Mouse (Mus musculus) lung, postnatal 25 days (tissue): ENCODE results near the gene Pgpep1.

ENCODE experiments used
- DNase-seq: peaks from one replicate; pipeline ENCODE4 v3.0.0; 2022; ENCODE audit warnings: low spot score

The Pgpep1 gene

DNA sequence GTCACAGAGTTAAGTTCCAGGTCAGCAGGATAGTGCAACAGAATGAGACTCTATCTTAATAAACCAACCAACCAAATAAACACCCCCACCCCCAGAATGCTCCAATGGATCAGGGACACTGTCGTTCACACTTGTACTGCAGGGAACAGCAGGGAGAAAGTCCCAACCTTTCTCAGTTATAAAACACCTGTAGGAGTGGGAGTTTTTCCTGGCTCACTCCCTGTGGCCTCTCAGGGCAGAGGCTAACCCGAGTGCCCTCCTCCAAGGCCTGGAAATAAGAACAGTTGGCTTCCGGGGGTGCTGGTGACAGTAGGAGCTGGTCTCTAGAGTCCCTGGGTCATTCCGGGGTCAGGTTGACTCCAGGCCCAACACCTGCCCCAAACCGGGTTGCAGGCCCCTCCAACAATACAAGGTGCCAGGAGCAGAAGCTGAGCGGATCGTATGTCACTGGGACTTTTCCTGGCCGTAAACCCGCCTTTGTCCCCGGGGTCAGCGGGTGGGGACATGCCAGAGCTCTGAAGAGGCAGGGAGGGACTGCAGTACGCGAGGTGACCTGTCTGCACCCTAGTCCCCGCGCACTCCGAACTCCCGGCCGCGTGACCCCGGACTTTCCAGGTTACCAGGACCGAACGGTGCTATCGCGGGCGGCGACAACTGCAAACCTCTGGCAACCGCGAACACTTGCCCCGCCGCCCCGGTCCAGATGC is 1.1 kb downstream of the Pgpep1 start:
- DNase-seq = no peak

DNA sequence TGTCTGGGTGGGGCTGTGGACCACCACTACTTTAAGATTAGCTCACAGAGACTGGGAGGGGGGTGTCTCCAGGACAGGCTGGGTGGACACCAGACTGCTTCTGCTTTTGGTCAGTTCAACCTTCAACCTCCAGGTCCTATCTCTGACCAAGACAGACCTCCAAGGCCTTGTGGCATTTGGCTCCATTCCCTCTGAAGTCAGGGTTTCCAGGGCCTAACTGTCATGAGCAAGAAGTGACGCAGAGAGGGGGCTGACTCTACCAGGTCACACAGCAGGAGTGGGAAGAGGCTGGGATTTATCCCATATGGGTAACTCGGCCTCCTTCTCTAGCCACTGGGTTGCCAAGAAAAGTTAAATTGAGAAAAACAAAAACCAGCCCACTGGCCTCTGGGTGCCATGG is 2.4 kb downstream of the Pgpep1 start:
- no peak for DNase-seq

DNA sequence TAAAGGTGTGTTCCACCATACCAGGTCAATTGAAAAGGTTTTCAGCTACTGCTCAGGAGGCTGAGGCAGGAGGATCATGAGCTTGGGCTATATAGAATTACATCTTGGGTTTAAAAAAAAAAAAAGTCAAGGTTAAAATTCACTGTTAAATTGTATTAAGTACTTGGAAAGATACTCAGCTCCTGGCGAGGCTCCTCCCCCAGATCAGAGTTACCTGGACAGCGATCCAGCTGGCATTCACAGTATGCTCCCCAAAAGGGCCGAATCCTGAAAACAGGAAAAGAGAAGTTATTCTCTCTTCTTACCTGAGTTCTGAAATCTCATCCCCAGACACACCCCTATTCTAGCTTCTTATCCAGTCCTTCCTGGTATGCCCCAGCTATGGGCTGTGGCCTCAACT is 3.0 kb downstream of the Pgpep1 start:
- no peak for DNase-seq

DNA sequence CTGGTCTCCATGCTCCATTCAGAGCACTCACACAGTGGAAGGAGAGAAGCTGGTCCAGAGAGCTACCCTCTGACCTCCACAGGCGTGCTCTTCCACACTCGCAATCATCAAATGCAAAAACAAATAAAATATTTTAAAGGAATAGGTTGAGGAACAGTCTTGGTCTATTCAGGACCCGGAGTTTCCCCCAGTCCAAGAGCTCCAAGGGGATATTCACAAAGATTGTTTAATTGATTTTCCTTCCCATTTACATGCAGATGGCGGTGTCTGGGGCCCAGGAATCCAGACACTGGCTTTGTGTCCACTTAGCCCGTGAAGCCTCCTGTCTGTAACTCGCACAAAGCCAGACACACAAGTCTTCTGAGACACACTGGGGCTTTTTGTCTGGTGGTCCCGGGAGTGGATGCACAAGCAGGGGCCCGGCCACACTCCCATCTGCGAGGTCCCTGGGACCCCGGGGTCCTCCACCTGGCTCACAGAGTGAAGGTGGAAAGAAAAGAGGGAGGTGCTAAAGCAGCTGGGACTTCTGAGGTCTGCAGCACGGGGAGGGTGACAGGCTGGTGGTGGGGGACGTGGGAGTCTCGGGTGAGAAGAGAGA is 3.9 kb downstream of the Pgpep1 start:
- no peak for DNase-seq

DNA sequence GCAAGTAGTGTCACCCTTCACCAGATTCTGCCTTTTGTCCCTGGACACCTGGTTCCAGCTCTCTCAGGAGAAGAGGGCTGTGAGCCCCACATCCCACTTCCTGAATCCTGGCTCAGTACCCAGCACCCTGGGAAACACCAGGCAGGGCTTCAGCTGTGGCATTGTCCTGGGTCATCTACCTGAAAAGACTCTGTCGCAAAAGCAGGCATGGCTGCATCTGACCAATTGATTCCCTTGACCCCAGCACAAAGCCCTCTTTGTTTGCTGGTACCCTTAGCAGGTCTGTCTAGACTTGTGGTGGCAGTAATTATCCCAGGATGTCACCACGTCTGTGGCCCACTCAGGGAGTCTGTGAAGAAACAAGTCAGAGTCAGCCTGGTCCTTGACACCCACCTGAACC is 4.7 kb downstream of the Pgpep1 start:
- DNase-seq = no peak

DNA sequence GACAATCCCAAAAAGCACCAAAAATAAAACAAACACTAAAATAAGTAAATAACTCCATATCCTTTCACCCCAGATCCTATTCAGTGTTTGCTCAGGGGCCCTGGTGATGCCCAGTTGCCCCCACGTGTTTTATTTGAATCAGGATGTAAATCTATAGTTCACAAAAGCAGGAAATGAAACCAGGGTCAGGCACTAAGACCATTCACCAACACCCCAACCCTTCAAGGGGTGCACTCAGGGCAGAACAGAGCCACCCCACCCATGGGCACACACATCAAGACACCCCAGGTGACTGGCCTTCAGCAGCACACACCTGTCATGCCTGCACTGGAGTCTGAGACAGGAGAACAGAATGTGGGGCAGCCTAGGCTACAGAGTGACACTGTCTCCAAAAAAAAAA is 6.1 kb downstream of the Pgpep1 start:
- DNase-seq = no peak

- DNase-seq = peak; percentile 74
These were observed 7.0 kb downstream of the Pgpep1 start for GRCm38 (mm10) chr8:70653226-70653625.

GRCm38 (mm10) chr8:70650351-70650750 is 9.8 kb downstream of the Pgpep1 start:
- DNase-seq = no peak

- DNase-seq = peak; percentile 91
These were observed 10.9 kb downstream of the Pgpep1 start for GRCm38 (mm10) chr8:70649324-70649723.

DNA sequence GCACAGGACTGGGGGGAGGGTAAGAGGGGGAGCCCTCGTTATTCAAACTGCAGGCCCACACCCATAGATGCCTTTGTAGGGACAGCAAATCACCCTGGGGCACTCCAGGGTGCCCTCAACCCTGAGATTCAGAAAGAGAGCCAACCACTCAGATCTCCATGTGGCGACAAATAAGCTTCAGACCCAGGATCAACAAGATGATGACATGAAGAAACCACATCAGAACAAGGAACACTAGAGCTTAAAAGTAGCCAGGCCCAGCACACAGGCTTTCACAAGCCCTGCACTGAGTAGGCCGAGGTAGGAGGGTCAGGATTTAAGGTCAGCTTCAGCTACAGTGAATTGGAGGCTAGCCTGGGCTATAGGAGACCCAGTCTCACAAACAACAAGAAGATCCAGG is 11.3 kb downstream of the Pgpep1 start:
- no peak for DNase-seq

DNA sequence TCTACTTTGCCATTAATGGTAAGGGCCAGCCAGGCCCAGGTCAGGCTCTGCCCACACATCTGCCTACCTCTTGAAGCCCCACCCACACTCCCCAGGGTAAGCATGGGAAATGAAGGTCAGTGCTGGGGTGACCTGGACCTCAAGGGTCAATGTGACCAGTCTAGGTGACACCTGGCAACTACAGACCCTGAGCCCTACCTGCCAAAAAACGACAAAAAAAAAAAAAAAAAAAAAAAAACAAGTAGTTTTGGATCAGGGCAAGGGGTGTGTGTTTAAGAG is 12.1 kb downstream of the Pgpep1 start:
- DNase-seq = no peak

GRCm38 (mm10) chr8:70647343-70648163 is 12.6 kb downstream of the Pgpep1 start:
- DNase-seq = no peak

GRCm38 (mm10) chr8:70646775-70647174 is 13.4 kb downstream of the Pgpep1 start:
- no peak for DNase-seq

DNA sequence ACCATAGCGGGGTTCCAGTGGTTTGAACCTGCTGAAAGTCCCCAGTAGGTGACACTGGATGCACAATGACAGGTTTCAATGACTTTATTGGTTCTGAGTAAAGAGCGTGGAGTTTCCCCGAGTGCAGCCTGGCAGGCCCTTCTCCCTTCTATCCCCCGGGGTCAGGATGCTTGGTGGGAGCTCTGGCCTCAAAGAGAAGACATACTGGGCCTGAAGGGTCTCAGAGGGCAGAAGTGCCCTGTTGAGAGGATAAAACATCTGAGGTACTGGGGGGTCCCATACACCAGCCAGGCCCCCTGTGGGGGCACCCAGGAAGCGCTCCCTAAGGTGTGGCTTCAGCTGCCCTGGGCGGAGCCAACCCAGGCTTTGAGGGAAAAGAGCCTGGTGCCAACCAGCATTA is 13.8 kb downstream of the Pgpep1 start:
- DNase-seq = no peak

GRCm38 (mm10) chr8:70645501-70646224 is 14.5 kb downstream of the Pgpep1 start:
- DNase-seq = peak; percentile 45

DNA sequence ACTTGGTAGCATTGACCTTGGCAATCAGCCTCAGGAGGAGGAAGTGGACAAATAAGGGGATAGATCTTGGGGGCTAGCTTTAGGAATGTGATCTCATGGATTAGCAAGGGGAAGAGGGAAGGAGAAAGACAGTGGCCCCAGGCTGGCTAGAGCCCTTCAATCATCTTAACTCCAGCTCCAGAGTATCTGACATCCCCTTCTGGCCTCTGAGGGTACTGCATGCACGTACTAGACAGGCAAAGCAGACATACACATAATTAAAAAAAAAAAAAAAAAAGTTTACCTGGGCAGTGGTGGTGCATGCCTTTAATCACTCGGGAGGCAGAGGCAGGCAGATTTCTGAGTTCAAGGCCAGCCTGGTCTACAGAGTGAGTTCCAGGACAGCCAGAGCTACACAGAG is 16.1 kb downstream of the Pgpep1 start:
- no peak for DNase-seq

DNA sequence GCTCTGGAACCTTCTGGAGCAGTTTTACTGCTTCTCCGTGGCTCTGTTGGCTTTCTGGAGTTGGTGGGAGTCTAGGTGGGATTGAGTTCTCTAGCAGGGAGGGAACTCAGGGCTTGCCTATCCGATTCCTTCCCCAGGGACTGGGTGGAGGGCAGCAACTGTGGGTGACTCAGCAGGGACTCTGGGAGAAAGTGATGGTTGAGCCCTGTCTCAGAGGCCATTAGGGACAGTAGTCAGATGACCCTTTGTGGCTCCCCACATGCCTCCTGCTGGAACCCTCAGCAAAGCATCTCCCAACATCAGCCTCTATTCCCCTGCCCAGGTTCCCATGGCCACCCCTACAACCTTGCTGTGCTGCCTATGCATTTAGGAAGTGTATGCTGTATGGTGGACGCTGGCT is 17.2 kb downstream of the Pgpep1 start:
- no peak for DNase-seq

DNA sequence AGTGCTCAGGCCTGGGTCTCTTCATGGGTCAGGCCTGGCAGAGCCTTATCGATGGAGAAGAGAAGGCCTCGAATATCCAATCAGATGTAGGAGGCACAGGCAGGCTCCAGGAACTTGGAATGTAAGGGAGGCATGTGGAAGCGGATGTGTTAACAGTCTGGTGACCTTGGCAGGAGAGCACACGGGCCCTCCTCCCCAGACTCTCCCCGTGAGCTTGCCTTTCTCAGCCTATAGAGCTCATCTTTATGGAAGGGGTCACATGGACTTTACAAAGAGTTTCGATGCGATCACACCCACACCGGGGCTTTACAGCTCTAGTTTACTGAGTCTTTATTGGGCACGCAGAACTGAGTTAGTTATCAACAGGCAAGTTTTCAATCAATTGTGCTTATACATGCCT is 21.4 kb downstream of the Pgpep1 start:
- no peak for DNase-seq

GRCm38 (mm10) chr8:70636838-70637237 is 23.4 kb downstream of the Pgpep1 start:
- no peak for DNase-seq

- peak; percentile 43 for DNase-seq
These were observed 24.7 kb downstream of the Pgpep1 start for GRCm38 (mm10) chr8:70635527-70635926.

DNA sequence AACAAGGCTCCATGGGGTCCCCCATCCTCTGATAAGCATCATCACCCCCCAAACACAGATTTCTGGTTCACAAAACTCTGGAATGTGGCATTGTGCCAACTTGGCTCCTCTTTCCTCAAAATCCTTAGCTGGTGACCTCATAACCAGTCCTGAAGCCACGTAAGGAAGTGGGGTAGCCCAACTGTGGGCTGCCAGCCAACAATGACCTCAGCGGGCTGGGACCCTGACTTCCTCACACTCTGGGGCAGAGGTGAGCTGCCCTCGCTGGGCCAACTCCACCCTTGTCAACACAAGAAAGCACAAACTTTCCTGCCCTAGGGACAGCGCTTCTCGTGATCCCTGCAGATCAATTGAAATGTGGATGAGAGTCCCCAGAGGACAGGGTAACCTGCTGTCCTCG is 26.1 kb downstream of the Pgpep1 start:
- peak; percentile 77 for DNase-seq

GRCm38 (mm10) chr8:70632346-70632892 is 27.8 kb downstream of the Pgpep1 start, which contains the start of gene Gdf15:
Gene Gdf15, minus strand, starts transcription at chr8:70632456.
- DNase-seq = no peak
